Mouse (Mus musculus) kidney, postnatal 0 days (tissue): Measurements from ENCODE around the gene Ackr1. TPM values are rescaled to one million over a fixed set of nuclear protein-coding genes. Genes with fewer than 3 reads are reported as not detected.

Source experiments
- ATAC-seq: fragments of 200-750 bp; cut with Nextera tagmentation; replicated peaks from 2 replicates; pipeline ENCODE4 v1.8.0; 2017; ENCODE audit warnings: low read depth, moderate number of reproducible peaks, moderate TSS enrichment, moderate library complexity; ENCODE audit not compliant: low FRiP score
- DNase-seq: peaks from one replicate; pipeline ENCODE4 v3.0.0-alpha.2; 2016; ENCODE audit warnings: low spot score
- H3K27ac ChIP-seq: fragments of 300-500 bp; sonication (generic); 2 replicates; pipeline ENCODE4 v1.5.1; 2014; ENCODE audit warnings: mild to moderate bottlenecking
- H3K27me3 ChIP-seq: fragments of 300-500 bp; sonication (generic); 2 replicates; pipeline ENCODE4 v1.6.1; 2014; ENCODE audit warnings: low read length, mixed read lengths; ENCODE audit not compliant: insufficient read depth
- H3K36me3 ChIP-seq: fragments of 300-500 bp; sonication (generic); 2 replicates; pipeline ENCODE4 v1.6.1; 2014; ENCODE audit warnings: low read length, mixed read lengths; ENCODE audit not compliant: insufficient read depth
- H3K4me1 ChIP-seq: fragments of 300-500 bp; sonication (generic); replicated peaks from 2 replicates; pipeline ENCODE4 v1.6.1; 2014; ENCODE audit warnings: antibody characterized with exemption, low read length, mixed read lengths; ENCODE audit not compliant: insufficient read depth
- H3K4me2 ChIP-seq: fragments of 300-500 bp; sonication (generic); 2 replicates; pipeline ENCODE4 v1.6.1; 2014; ENCODE audit warnings: mild to moderate bottlenecking, low read length, moderate library complexity, mixed read lengths
- H3K4me3 ChIP-seq: fragments of 300-500 bp; sonication (generic); replicated peaks from 2 replicates; pipeline ENCODE4 v1.5.1; 2014; ENCODE audit warnings: low read depth, low read length
- H3K9ac ChIP-seq: fragments of 300-500 bp; sonication (generic); 2 replicates; pipeline ENCODE4 v1.6.1; 2014; ENCODE audit warnings: low read depth, low read length
- H3K9me3 ChIP-seq: fragments of 300-500 bp; sonication (generic); replicated peaks from 2 replicates; pipeline ENCODE4 v1.6.1; 2016; ENCODE audit warnings: low read length, inconsistent platforms, mixed read lengths
- CTCF ChIP-seq: IDR thresholded peaks from 2 replicates; pipeline ENCODE4 v1.5.1; 2016; ENCODE audit warnings: antibody characterized with exemption, low read depth, mild to moderate bottlenecking, moderate library complexity
- WGBS: fragments of 180-500 bp; shearing (Covaris S2); extraction: QIAGEN DNeasy Blood & Tissue Kit; methylation state at CpG from one replicate; pipeline ENCODE4 v1.1.7; 2014; 5-methylcytosine and 5-hydroxymethylcytosine counted together
- polyA plus RNA-seq: library from polyadenylated mRNA; unstranded; fragments of >200 nt; fragmentation: Nextera tagmentation; extraction: Ambion mirVana; gene quantifications from 2 replicates; pipeline ENCODE4 v1.2.1, GENCODE M21; 2015

The Ackr1 gene
- polyA plus RNA-seq, 1 experiment from 2014 or later, result 0.13 TPM

DNA sequence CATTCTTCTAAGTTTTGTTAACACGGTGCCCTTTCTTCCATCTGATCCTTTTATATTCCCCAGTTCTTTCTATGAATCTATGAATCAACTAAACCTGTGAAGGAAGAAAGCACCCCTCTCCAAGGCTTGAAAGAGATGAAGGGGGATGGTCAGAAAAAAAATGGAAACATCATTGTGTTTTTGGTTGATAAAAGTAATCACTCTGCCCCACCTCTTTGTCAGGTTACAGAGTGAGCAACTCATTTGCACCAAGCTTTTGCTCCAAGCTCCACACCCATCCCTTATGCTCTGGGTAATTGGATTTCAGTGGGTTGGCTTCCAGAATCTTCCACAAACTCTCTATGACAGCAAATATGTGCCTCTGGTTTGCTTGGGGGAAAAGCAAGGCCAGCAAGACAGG is 8.2 kb downstream of the Ackr1 start:
- Histone ChIP-seq H3K4me2 (no peak overlapping the region), H3K27ac (no peak overlapping the region), H3K4me1 (no peaks in the 10 kb centered on the region), H3K9ac (no peak overlapping the region), H3K36me3 (no peaks in the 10 kb centered on the region), H3K4me3 (no peak overlapping the region), H3K9me3 (no peaks in the 10 kb centered on the region), H3K27me3 (no peaks in the 10 kb centered on the region)
- ATAC-seq, result no peak
- WGBS, result 91% methylated on average over 1 of the region's 1 CpGs
- TF ChIP-seq CTCF, result no peak
- no peak for DNase-seq

DNA sequence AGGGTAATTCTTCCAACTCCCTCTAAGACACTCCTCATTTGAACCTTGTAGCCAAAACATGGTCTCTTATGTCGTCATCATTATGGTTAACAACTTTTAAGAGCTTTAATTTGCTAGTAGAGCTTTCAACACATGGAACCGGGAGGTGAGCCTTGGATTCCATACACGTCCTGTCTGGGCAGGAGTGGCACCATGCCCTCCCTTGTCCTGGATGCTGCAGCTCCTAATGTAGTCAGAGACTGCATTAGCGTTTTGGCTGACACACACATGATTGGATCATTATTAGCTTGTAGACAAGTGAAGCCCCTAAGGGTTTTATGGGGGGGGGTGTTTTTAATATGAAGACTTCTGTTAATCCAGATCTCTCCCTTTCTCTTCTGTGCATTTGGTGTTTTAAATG is 8.6 kb downstream of the Ackr1 start:
- H3K4me1 ChIP-seq, result no peaks in the 10 kb centered on the region
- TF ChIP-seq CTCF, result no peak
- ATAC-seq (no peak), DNase-seq (no peak)
- no peaks in the 10 kb centered on the region for H3K36me3 ChIP-seq
- 68% methylated on average over 4 of the region's 4 CpGs for WGBS
- no peak overlapping the region for H3K9ac ChIP-seq
- H3K4me2 ChIP-seq, result no peak overlapping the region
- H3K27me3 ChIP-seq, result no peaks in the 10 kb centered on the region
- H3K9me3 ChIP-seq, result no peaks in the 10 kb centered on the region
- H3K4me3 ChIP-seq, result no peak overlapping the region
- no peak overlapping the region for H3K27ac ChIP-seq

DNA sequence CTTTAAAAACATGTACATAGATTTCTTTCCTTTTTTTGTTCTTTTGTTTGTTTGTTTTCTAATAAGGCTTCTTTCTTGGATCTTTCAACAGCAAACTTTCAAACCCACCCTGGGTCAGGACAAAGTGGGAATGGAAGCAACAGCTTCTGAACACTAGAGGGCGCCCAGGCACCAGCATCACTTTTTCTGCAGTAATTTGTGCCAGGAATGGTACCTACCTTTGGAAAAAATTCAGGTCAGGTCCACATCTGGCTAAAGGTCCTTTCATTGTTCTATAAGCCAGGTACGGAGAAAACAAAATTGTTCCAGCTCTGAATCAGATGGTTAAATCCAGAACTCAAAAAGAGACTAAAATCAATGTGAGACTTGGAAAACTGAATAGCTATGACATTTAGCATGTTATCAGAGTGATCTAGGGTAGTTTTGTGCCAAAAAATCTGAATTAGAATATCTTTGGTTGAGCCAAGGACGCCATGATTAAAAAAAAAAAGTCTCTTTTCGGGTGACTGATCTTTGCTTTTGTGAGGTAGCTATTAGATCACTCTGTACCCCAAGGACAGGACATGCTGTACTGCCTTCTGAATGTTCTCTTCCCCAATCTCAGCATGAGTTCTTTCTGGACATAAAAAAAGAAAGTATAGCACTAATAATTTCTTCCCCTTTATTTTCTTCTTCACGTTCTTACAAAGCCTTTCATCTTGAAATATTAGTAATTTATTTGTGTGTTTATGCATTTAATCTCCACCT is 9.5 kb downstream of the Ackr1 start:
- H3K9ac ChIP-seq, result no peak overlapping the region
- DNase-seq, result peak; percentile 47
- ATAC-seq, result no peak
- TF ChIP-seq CTCF, result peak; percentile 74
- no peak overlapping the region for H3K4me2 ChIP-seq
- no peaks in the 10 kb centered on the region for H3K9me3 ChIP-seq
- no peaks in the 10 kb centered on the region for H3K4me1 ChIP-seq
- no peaks in the 10 kb centered on the region for H3K27me3 ChIP-seq
- no peaks in the 10 kb centered on the region for H3K36me3 ChIP-seq
- no peak overlapping the region for H3K27ac ChIP-seq
- H3K4me3 ChIP-seq, result no peak overlapping the region
- WGBS, result 28% methylated on average over 5 of the region's 5 CpGs

DNA sequence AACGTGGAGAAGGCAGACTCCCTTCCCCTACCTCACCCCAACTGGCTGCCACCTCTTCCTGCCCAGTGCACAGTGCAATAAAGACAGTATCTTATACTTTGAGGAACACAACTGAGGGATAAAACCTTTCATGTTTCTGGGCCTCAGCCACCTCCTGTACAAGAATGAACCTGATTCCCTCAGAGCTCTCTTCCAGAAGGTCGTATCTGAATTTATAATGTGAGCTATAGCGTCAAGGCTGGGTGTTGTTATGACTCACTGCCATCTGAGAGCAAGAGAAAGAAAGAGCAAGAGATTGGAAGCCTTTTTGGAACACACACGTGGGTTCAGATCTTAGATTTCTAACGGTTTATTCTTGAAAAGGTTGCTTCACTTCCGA is 11.3 kb downstream of the Ackr1 start:
- no peak for ATAC-seq
- 66% methylated on average over 6 of the region's 6 CpGs for WGBS
- no peaks in the 10 kb centered on the region for H3K36me3 ChIP-seq

DNA sequence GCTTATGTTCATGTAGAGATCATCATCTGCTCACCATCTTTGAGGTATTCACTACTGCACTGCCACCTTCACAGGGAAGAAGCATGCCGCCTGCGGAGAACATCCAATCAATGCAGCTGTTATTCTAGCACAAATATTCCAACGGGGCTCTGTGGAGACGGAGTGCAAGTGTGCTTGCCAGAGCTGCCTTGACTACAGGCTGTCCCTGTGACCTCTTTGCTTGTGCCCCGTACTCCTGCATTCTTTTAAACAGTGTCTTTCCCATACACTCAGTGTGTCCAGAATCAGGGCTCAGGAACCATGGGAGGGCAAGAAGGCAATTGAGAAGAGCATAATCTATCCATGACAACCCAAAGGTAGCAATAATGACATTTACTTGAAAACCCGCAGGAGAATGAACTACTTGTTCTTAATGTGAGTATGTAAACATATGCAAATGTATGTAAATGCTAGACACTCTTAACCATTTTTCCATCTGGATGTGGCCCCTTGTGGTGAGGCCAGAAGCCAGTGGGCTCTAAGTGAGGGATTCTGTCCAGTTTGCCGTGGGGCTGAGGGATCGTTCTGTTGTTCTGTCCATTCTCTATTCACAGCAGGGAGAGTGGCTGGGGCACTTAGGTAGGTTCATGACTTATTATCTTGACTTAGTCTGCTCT is 11.8 kb downstream of the Ackr1 start:
- Histone ChIP-seq H3K4me3 (no peak overlapping the region), H3K9ac (no peak overlapping the region), H3K36me3 (no peaks in the 10 kb centered on the region), H3K9me3 (no peaks in the 10 kb centered on the region), H3K27ac (no peak overlapping the region), H3K27me3 (no peaks in the 10 kb centered on the region), H3K4me2 (no peak overlapping the region), H3K4me1 (no peaks in the 10 kb centered on the region)
- 76% methylated on average over 8 of the region's 8 CpGs for WGBS
- ATAC-seq (no peak), DNase-seq (no peak)
- no peak for TF ChIP-seq CTCF

More for the DNA sequence above, 11.3 kb downstream of the Ackr1 start:
- H3K4me3 ChIP-seq, result no peak overlapping the region
- no peak overlapping the region for H3K9ac ChIP-seq
- no peak for TF ChIP-seq CTCF
- DNase-seq, result no peak
- H3K27ac ChIP-seq, result no peak overlapping the region
- no peak overlapping the region for H3K4me2 ChIP-seq
- H3K4me1 ChIP-seq, result no peaks in the 10 kb centered on the region
- H3K27me3 ChIP-seq, result no peaks in the 10 kb centered on the region
- H3K9me3 ChIP-seq, result no peaks in the 10 kb centered on the region

DNA sequence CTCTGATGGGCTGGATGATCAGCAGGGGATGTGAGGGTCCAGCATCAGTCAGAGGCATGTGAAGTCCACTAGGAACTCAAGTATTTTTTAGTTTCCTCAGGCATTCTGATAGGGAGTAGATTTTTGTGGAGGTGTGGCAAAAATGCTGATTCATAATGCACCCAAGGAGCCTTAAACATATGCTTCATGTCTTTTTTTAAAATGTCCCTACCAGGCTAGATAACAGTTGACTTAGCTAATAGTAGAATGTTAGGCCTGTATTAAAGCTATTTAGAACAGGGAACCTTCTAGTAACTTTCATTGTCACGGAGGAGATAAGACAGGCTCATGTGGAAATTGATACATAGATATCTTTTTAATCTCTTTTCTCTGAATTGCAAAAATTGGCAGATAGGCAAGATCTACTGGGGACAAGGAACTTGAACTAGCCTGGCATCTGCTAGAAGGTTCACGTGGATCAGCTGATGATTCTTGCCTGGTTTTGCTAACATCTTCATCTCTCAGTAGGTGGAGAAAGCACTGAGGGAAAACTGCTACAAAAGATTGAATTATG is 15.5 kb downstream of the Ackr1 start:
- no peaks in the 10 kb centered on the region for H3K4me1 ChIP-seq
- no peak for ATAC-seq

More for the DNA sequence above, 15.5 kb downstream of the Ackr1 start:
- WGBS, result 90% methylated on average over 2 of the region's 2 CpGs
- no peaks in the 10 kb centered on the region for H3K27me3 ChIP-seq
- no peak overlapping the region for H3K4me2 ChIP-seq
- H3K4me3 ChIP-seq, result no peak overlapping the region
- H3K27ac ChIP-seq, result no peak overlapping the region
- TF ChIP-seq CTCF, result no peak
- H3K9ac ChIP-seq, result no peak overlapping the region
- no peaks in the 10 kb centered on the region for H3K36me3 ChIP-seq
- no peak for DNase-seq
- no peaks in the 10 kb centered on the region for H3K9me3 ChIP-seq
